Mouse (Mus musculus) embryonic facial prominence, embryonic 14.5 days (tissue): ENCODE results near the gene Sulf2. TPM values are rescaled to one million over a fixed set of nuclear protein-coding genes. Genes with fewer than 3 reads are reported as not detected.
A peak's percentile ranks its signal among the peaks of the same experiment; 100 is the strongest.

Experiments used
- ATAC-seq: fragments of 200-750 bp; cut with Nextera tagmentation; 2 replicates; pipeline ENCODE4 v1.8.0; 2017; ENCODE audit warnings: low read depth, moderate number of reproducible peaks, moderate TSS enrichment
- DNase-seq: peaks from one replicate; pipeline ENCODE4 v3.0.0-alpha.2; 2015; ENCODE audit warnings: low spot score
- H3K27ac ChIP-seq: fragments of 300-500 bp; sonication (generic); replicated peaks from 2 replicates; pipeline ENCODE4 v1.5.1; 2014; ENCODE audit warnings: low read depth, mild to moderate bottlenecking, low read length, moderate library complexity
- H3K27me3 ChIP-seq: fragments of 300-500 bp; sonication (generic); replicated peaks from 2 replicates; pipeline ENCODE4 v1.6.1; 2014; ENCODE audit warnings: low read length; ENCODE audit not compliant: control insufficient read depth, insufficient read depth
- H3K36me3 ChIP-seq: fragments of 300-500 bp; sonication (generic); 2 replicates; pipeline ENCODE4 v1.6.1; 2014; ENCODE audit warnings: low read length, mixed read lengths; ENCODE audit not compliant: control insufficient read depth, insufficient read depth
- H3K4me1 ChIP-seq: fragments of 300-500 bp; sonication (generic); 2 replicates; pipeline ENCODE4 v1.6.1; 2014; ENCODE audit warnings: antibody characterized with exemption, low read length; ENCODE audit not compliant: control insufficient read depth, insufficient read depth
- H3K4me2 ChIP-seq: fragments of 300-500 bp; sonication (generic); 2 replicates; pipeline ENCODE4 v1.6.1; 2014; ENCODE audit warnings: low read depth, mild to moderate bottlenecking, low read length, moderate library complexity, mixed read lengths
- H3K4me3 ChIP-seq: fragments of 300-500 bp; sonication (generic); 2 replicates; pipeline ENCODE4 v1.5.1; 2014; ENCODE audit warnings: low read depth, mild to moderate bottlenecking, low read length
- H3K9ac ChIP-seq: fragments of 300-500 bp; sonication (generic); 2 replicates; pipeline ENCODE4 v1.6.1; 2014; ENCODE audit warnings: low read depth, mild to moderate bottlenecking, low read length, moderate library complexity, mixed read lengths
- H3K9me3 ChIP-seq: fragments of 300-500 bp; sonication (generic); 2 replicates; pipeline ENCODE4 v1.6.1; 2016; ENCODE audit warnings: low read length; ENCODE audit not compliant: control insufficient read depth
- WGBS: fragments of 180-500 bp; shearing (Covaris S2); extraction: QIAGEN DNeasy Blood & Tissue Kit; methylation state at CpG from one replicate; pipeline ENCODE4 v1.1.7; 2014; 5-methylcytosine and 5-hydroxymethylcytosine counted together
- polyA plus RNA-seq: library from polyadenylated mRNA; unstranded; fragments of >200 nt; fragmentation: Nextera tagmentation; extraction: Ambion mirVana; gene quantifications from 2 replicates; pipeline ENCODE4 v1.2.1, GENCODE M21; 2014

Gene Sulf2
- polyA plus RNA-seq, 1 experiment from 2014 or later = 139 TPM

GRCm38 (mm10) chr2:166150584-166150983 lies 4.9 kb downstream of the Sulf2 start:
- H3K4me1 ChIP-seq = peaks cover 71% of the 10 kb centered on the region
- H3K9me3 ChIP-seq = no peaks in the 10 kb centered on the region
- H3K27ac ChIP-seq = no peak overlapping the region

GRCm38 (mm10) chr2:166149482-166149881 lies 6.0 kb downstream of the Sulf2 start:
- Histone ChIP-seq H3K4me3 (no peak overlapping the region), H3K9ac (0 out of 2 replicates have a peak overlapping the region, but pooled peaks have one; percentile 17), H3K27me3 (no peaks in the 10 kb centered on the region), H3K36me3 (no peaks in the 10 kb centered on the region), H3K4me1 (peaks cover 72% of the 10 kb centered on the region), H3K9me3 (no peaks in the 10 kb centered on the region), H3K4me2 (peak overlapping the region; percentile 20; the same call in 1 of the 2 replicates), H3K27ac (peak overlapping the region; percentile 66)
- ATAC-seq = no peak
- DNase-seq = no peak
- 47% methylated on average over 8 of the region's 8 CpGs for WGBS

More at GRCm38 (mm10) chr2:166150584-166150983, 4.9 kb downstream of the Sulf2 start:
- Histone ChIP-seq H3K9ac (no peak overlapping the region), H3K36me3 (no peaks in the 10 kb centered on the region), H3K4me3 (no peak overlapping the region), H3K4me2 (no peak overlapping the region), H3K27me3 (no peaks in the 10 kb centered on the region)
- ATAC-seq (no peak), DNase-seq (no peak)
- 86% methylated on average over 5 of the region's 5 CpGs for WGBS

- Histone ChIP-seq H3K4me1 (peaks cover 76% of the 10 kb centered on the region), H3K4me3 (no peak overlapping the region), H3K9me3 (no peaks in the 10 kb centered on the region), H3K27ac (peak overlapping the region; percentile 66), H3K36me3 (no peaks in the 10 kb centered on the region), H3K9ac (no peak overlapping the region), H3K4me2 (peak overlapping the region; percentile 20; the same call in 1 of the 2 replicates), H3K27me3 (no peaks in the 10 kb centered on the region)
- WGBS = 10% methylated on average over 13 of the region's 13 CpGs
- ATAC-seq (peak; percentile 50), DNase-seq (peak; percentile 88)
Observed at GRCm38 (mm10) chr2:166148672-166149332, 6.7 kb downstream of the Sulf2 start.

GRCm38 (mm10) chr2:166147930-166148651 lies 7.4 kb downstream of the Sulf2 start:
- Histone ChIP-seq H3K4me2 (no peak overlapping the region), H3K4me1 (peaks cover 72% of the 10 kb centered on the region), H3K4me3 (no peak overlapping the region), H3K9ac (no peak overlapping the region; the same call in 1 of the 2 replicates), H3K27me3 (no peaks in the 10 kb centered on the region), H3K9me3 (no peaks in the 10 kb centered on the region), H3K27ac (peak overlapping the region; percentile 66), H3K36me3 (no peaks in the 10 kb centered on the region)
- WGBS = 59% methylated on average over 10 of the region's 10 CpGs
- DNase-seq (no peak), ATAC-seq (no peak)

GRCm38 (mm10) chr2:166146446-166146845 lies 9.0 kb downstream of the Sulf2 start:
- no peak overlapping the region for H3K4me2 ChIP-seq
- no peaks in the 10 kb centered on the region for H3K36me3 ChIP-seq
- 86% methylated on average over 7 of the region's 7 CpGs for WGBS
- H3K4me3 ChIP-seq = no peak overlapping the region
- H3K9me3 ChIP-seq = no peaks in the 10 kb centered on the region
- no peak for DNase-seq
- no peaks in the 10 kb centered on the region for H3K27me3 ChIP-seq
- ATAC-seq = no peak
- H3K27ac ChIP-seq = no peak overlapping the region
- no peak overlapping the region for H3K9ac ChIP-seq
- H3K4me1 ChIP-seq = peaks cover 66% of the 10 kb centered on the region

GRCm38 (mm10) chr2:166145031-166145430 lies 10.4 kb downstream of the Sulf2 start:
- Histone ChIP-seq H3K9ac (no peak overlapping the region), H3K9me3 (no peaks in the 10 kb centered on the region), H3K4me1 (peaks cover 58% of the 10 kb centered on the region), H3K27ac (no peak overlapping the region), H3K4me2 (no peak overlapping the region), H3K27me3 (no peaks in the 10 kb centered on the region), H3K4me3 (no peak overlapping the region), H3K36me3 (no peaks in the 10 kb centered on the region)
- ATAC-seq (no peak), DNase-seq (no peak)
- 84% methylated on average over 8 of the region's 8 CpGs for WGBS

- WGBS = 68% methylated on average over 5 of the region's 5 CpGs
- peak overlapping the region; percentile 67; the same call in 1 of the 2 replicates for H3K27ac ChIP-seq
- peaks cover 47% of the 10 kb centered on the region for H3K4me1 ChIP-seq
- ATAC-seq (no peak), DNase-seq (peak; percentile 55)
- H3K36me3 ChIP-seq = 0 out of 2 replicates have a peak, but pooled peaks cover 5% of the 10 kb centered on the region
- H3K27me3 ChIP-seq = no peaks in the 10 kb centered on the region
- no peak overlapping the region for H3K4me3 ChIP-seq
- H3K9ac ChIP-seq = 0 out of 2 replicates have a peak overlapping the region, but pooled peaks have one; percentile 7
- H3K9me3 ChIP-seq = no peaks in the 10 kb centered on the region
- no peak overlapping the region for H3K4me2 ChIP-seq
Observed at GRCm38 (mm10) chr2:166143871-166144270, 11.6 kb downstream of the Sulf2 start.

GRCm38 (mm10) chr2:166142561-166143112 lies 12.8 kb downstream of the Sulf2 start:
- peak overlapping the region; percentile 13; the same call in 1 of the 2 replicates for H3K4me2 ChIP-seq
- H3K4me3 ChIP-seq = no peak overlapping the region
- H3K27ac ChIP-seq = peak overlapping the region; percentile 67
- peak; percentile 84 for DNase-seq
- H3K27me3 ChIP-seq = no peaks in the 10 kb centered on the region
- WGBS = 31% methylated on average over 18 of the region's 19 CpGs
- 0 out of 2 replicates have a peak, but pooled peaks cover 5% of the 10 kb centered on the region for H3K36me3 ChIP-seq
- ATAC-seq = peak; percentile 72
- H3K4me1 ChIP-seq = peaks cover 34% of the 10 kb centered on the region
- H3K9ac ChIP-seq = peak overlapping the region; percentile 28; the same call in 1 of the 2 replicates
- H3K9me3 ChIP-seq = no peaks in the 10 kb centered on the region
